Mouse (Mus musculus) lung, embryonic 15.5 days (tissue): ENCODE results near the gene Cpt1a. TPM values are rescaled to one million over a fixed set of nuclear protein-coding genes. Genes with fewer than 3 reads are reported as not detected.

ENCODE experiments used
- ATAC-seq: fragments of 200-750 bp; cut with Nextera tagmentation; 2 replicates; pipeline ENCODE4 v1.8.0; 2017; ENCODE audit warnings: moderate number of reproducible peaks, borderline replicate concordance; ENCODE audit not compliant: low FRiP score, low TSS enrichment; ENCODE audit errors: extremely low read depth
- H3K27ac ChIP-seq: fragments of 300-500 bp; sonication (generic); 2 replicates; pipeline ENCODE4 v1.5.1; 2015; ENCODE audit warnings: moderate library complexity, mild to moderate bottlenecking, inconsistent platforms
- H3K27me3 ChIP-seq: fragments of 300-500 bp; sonication (generic); 2 replicates; pipeline ENCODE4 v1.6.1; 2015; ENCODE audit warnings: inconsistent platforms
- H3K36me3 ChIP-seq: fragments of 300-500 bp; sonication (generic); 2 replicates; pipeline ENCODE4 v1.6.1; 2015; ENCODE audit warnings: inconsistent platforms
- H3K4me1 ChIP-seq: fragments of 300-500 bp; sonication (generic); 2 replicates; pipeline ENCODE4 v1.6.1; 2015; ENCODE audit warnings: inconsistent platforms
- H3K4me2 ChIP-seq: fragments of 300-500 bp; sonication (generic); 2 replicates; pipeline ENCODE4 v1.6.1; 2015; ENCODE audit warnings: inconsistent platforms, mild to moderate bottlenecking, moderate library complexity
- H3K4me3 ChIP-seq: fragments of 300-500 bp; sonication (generic); 2 replicates; pipeline ENCODE4 v1.5.1; 2015; ENCODE audit warnings: mild to moderate bottlenecking, inconsistent platforms
- H3K9ac ChIP-seq: fragments of 300-500 bp; sonication (generic); 2 replicates; pipeline ENCODE4 v1.6.1; 2015; ENCODE audit warnings: inconsistent platforms
- H3K9me3 ChIP-seq: fragments of 300-500 bp; sonication (generic); 2 replicates; pipeline ENCODE4 v1.6.1; 2016; ENCODE audit warnings: inconsistent platforms
- WGBS: fragments of 180-500 bp; shearing (Covaris S2); methylation state at CpG from one replicate; pipeline ENCODE4 v1.1.7; 2015; 5-methylcytosine and 5-hydroxymethylcytosine counted together
- polyA plus RNA-seq: library from polyadenylated mRNA; unstranded; fragments of >200 nt; fragmentation: Nextera tagmentation; extraction: Ambion mirVana; gene quantifications from 2 replicates; pipeline ENCODE4 v1.2.1, GENCODE M21; 2015

Gene Cpt1a
- polyA plus RNA-seq, 1 experiment from 2014 or later: 20.9 TPM

- Histone ChIP-seq H3K27ac (no peak overlapping the region), H3K9me3 (no peaks in the 10 kb centered on the region), H3K9ac (no peak overlapping the region), H3K4me1 (peaks cover 38% of the 10 kb centered on the region), H3K27me3 (no peaks in the 10 kb centered on the region), H3K4me3 (no peak overlapping the region), H3K36me3 (no peaks in the 10 kb centered on the region), H3K4me2 (peak overlapping the region; percentile 99; the same call in 1 of the 2 replicates)
- no peak for ATAC-seq
- 70% methylated on average over 12 of the region's 12 CpGs for WGBS
These were observed 4.4 kb downstream of the Cpt1a start for GRCm38 (mm10) chr19:3326479-3327047.

GRCm38 (mm10) chr19:3333247-3333646 is 11.1 kb downstream of the Cpt1a start:
- H3K27ac ChIP-seq: no peak overlapping the region
- H3K36me3 ChIP-seq: no peaks in the 10 kb centered on the region
- H3K27me3 ChIP-seq: no peaks in the 10 kb centered on the region
- H3K4me3 ChIP-seq: no peak overlapping the region
- no peaks in the 10 kb centered on the region for H3K4me1 ChIP-seq
- no peak overlapping the region for H3K4me2 ChIP-seq
- WGBS: 64% methylated on average over 6 of the region's 6 CpGs
- H3K9me3 ChIP-seq: no peaks in the 10 kb centered on the region
- no peak for ATAC-seq
- no peak overlapping the region for H3K9ac ChIP-seq

GRCm38 (mm10) chr19:3333694-3334515 is 11.8 kb downstream of the Cpt1a start:
- no peak overlapping the region for H3K4me2 ChIP-seq
- no peaks in the 10 kb centered on the region for H3K9me3 ChIP-seq
- H3K4me3 ChIP-seq: no peak overlapping the region
- no peaks in the 10 kb centered on the region for H3K4me1 ChIP-seq
- WGBS: 77% methylated on average over 17 of the region's 17 CpGs
- no peaks in the 10 kb centered on the region for H3K27me3 ChIP-seq
- no peak overlapping the region for H3K9ac ChIP-seq
- no peaks in the 10 kb centered on the region for H3K36me3 ChIP-seq
- H3K27ac ChIP-seq: no peak overlapping the region
- no peak for ATAC-seq

- no peak overlapping the region for H3K27ac ChIP-seq
- no peak overlapping the region for H3K4me3 ChIP-seq
- H3K9ac ChIP-seq: no peak overlapping the region
- ATAC-seq: no peak
- H3K4me1 ChIP-seq: no peaks in the 10 kb centered on the region
- no peak overlapping the region for H3K4me2 ChIP-seq
- 80% methylated on average over 4 of the region's 4 CpGs for WGBS
- no peaks in the 10 kb centered on the region for H3K9me3 ChIP-seq
- H3K36me3 ChIP-seq: no peaks in the 10 kb centered on the region
- H3K27me3 ChIP-seq: no peaks in the 10 kb centered on the region
These were observed 12.4 kb downstream of the Cpt1a start for GRCm38 (mm10) chr19:3334550-3334949.

GRCm38 (mm10) chr19:3335917-3336316 is 13.8 kb downstream of the Cpt1a start:
- no peak for ATAC-seq
- H3K4me1 ChIP-seq: no peaks in the 10 kb centered on the region
- H3K27ac ChIP-seq: no peak overlapping the region
- H3K27me3 ChIP-seq: no peaks in the 10 kb centered on the region
- H3K9ac ChIP-seq: no peak overlapping the region
- H3K4me2 ChIP-seq: no peak overlapping the region
- no peaks in the 10 kb centered on the region for H3K36me3 ChIP-seq
- 52% methylated on average over 1 of the region's 1 CpGs for WGBS
- no peak overlapping the region for H3K4me3 ChIP-seq
- H3K9me3 ChIP-seq: no peaks in the 10 kb centered on the region

- Histone ChIP-seq H3K27ac (no peak overlapping the region), H3K4me3 (no peak overlapping the region), H3K9me3 (no peaks in the 10 kb centered on the region), H3K4me1 (no peaks in the 10 kb centered on the region), H3K4me2 (no peak overlapping the region), H3K27me3 (no peaks in the 10 kb centered on the region), H3K9ac (no peak overlapping the region), H3K36me3 (no peaks in the 10 kb centered on the region)
- no peak for ATAC-seq
- 66% methylated on average over 8 of the region's 8 CpGs for WGBS
These were observed 14.5 kb downstream of the Cpt1a start for GRCm38 (mm10) chr19:3336485-3337255.

GRCm38 (mm10) chr19:3339187-3339586 is 17.1 kb downstream of the Cpt1a start:
- no peak overlapping the region for H3K4me3 ChIP-seq
- no peak overlapping the region for H3K9ac ChIP-seq
- H3K36me3 ChIP-seq: no peaks in the 10 kb centered on the region
- no peak overlapping the region for H3K4me2 ChIP-seq
- no peaks in the 10 kb centered on the region for H3K27me3 ChIP-seq
- no peak overlapping the region for H3K27ac ChIP-seq
- no peak for ATAC-seq
- no peaks in the 10 kb centered on the region for H3K9me3 ChIP-seq
- H3K4me1 ChIP-seq: 0 out of 2 replicates have a peak, but pooled peaks cover 4% of the 10 kb centered on the region
- WGBS: 80% methylated on average over 8 of the region's 8 CpGs

- no peaks in the 10 kb centered on the region for H3K9me3 ChIP-seq
- H3K9ac ChIP-seq: no peak overlapping the region
- 0 out of 2 replicates have a peak, but pooled peaks cover 4% of the 10 kb centered on the region for H3K4me1 ChIP-seq
- H3K27ac ChIP-seq: no peak overlapping the region
- WGBS: 59% methylated on average over 3 of the region's 3 CpGs
- no peak overlapping the region for H3K4me2 ChIP-seq
- H3K27me3 ChIP-seq: no peaks in the 10 kb centered on the region
- ATAC-seq: no peak
- H3K4me3 ChIP-seq: no peak overlapping the region
- H3K36me3 ChIP-seq: no peaks in the 10 kb centered on the region
These were observed 18.9 kb downstream of the Cpt1a start for GRCm38 (mm10) chr19:3341021-3341420.

- Histone ChIP-seq H3K4me3 (no peak overlapping the region), H3K9me3 (no peaks in the 10 kb centered on the region), H3K36me3 (no peaks in the 10 kb centered on the region), H3K27ac (no peak overlapping the region), H3K4me1 (0 out of 2 replicates have a peak, but pooled peaks cover 4% of the 10 kb centered on the region), H3K9ac (no peak overlapping the region), H3K4me2 (no peak overlapping the region), H3K27me3 (no peaks in the 10 kb centered on the region)
- WGBS: 55% methylated on average over 3 of the region's 3 CpGs
- ATAC-seq: no peak
These were observed 21.8 kb downstream of the Cpt1a start for GRCm38 (mm10) chr19:3343929-3344328.

GRCm38 (mm10) chr19:3344636-3345544 is 22.8 kb downstream of the Cpt1a start:
- Histone ChIP-seq H3K27me3 (no peaks in the 10 kb centered on the region), H3K4me3 (no peak overlapping the region), H3K36me3 (no peaks in the 10 kb centered on the region), H3K4me2 (no peak overlapping the region), H3K4me1 (0 out of 2 replicates have a peak, but pooled peaks cover 4% of the 10 kb centered on the region), H3K9me3 (no peaks in the 10 kb centered on the region), H3K27ac (no peak overlapping the region), H3K9ac (no peak overlapping the region)
- 86% methylated on average over 8 of the region's 8 CpGs for WGBS
- no peak for ATAC-seq

GRCm38 (mm10) chr19:3347784-3348183 is 25.6 kb downstream of the Cpt1a start:
- Histone ChIP-seq H3K27ac (no peak overlapping the region), H3K4me3 (no peak overlapping the region), H3K4me1 (0 out of 2 replicates have a peak, but pooled peaks cover 4% of the 10 kb centered on the region), H3K36me3 (no peaks in the 10 kb centered on the region), H3K9me3 (no peaks in the 10 kb centered on the region), H3K9ac (no peak overlapping the region), H3K27me3 (no peaks in the 10 kb centered on the region), H3K4me2 (no peak overlapping the region)
- no peak for ATAC-seq
- WGBS: 90% methylated on average over 1 of the region's 1 CpGs
